Mouse (Mus musculus): ENCODE data around the gene Gnptg. TPM values are rescaled to one million over a fixed set of nuclear protein-coding genes. Genes with fewer than 3 reads are reported as not detected.
A peak's percentile ranks its signal among the peaks of the same experiment; 100 is the strongest.

Gene Gnptg
- polyA plus RNA-seq, 1 experiment = 47.7 TPM

DNA sequence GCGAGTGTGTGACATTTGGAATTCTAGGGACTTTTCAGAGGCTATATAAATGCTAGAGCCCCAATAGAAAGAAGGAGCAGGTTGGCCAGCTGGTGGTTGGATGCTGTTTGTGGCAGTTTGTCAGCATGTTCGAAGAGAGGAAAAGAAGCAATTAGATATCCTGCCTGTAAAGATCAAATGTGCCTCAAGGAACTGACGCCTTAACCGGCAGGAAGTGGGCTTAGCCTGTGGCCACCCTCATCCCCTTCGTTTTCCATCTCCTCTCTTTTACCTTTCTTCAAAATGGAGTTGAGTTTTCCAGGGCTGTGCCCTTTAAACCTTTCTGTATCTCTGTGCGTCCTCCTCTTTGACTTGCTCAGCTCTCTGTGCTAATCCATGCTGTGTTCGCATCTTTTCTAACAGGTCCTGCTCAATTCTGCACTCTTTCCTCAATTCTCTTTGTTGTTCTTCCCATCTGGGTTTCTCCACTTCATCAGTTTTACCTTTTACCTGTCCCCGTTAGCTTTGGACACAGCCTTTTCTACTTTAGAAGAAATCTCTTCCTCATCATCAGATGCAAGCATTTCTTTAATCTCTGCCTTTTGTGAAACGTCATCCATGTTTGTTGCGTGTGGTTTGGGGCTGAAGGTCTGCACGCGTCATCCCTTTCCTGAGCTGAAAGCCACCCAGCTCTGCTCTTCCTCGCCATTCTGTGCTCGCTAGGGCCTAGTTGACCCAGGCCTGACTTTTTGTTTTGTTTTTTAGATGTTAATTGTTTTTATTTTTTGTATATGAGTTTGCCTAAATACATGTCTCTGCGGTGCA, 20.2 kb downstream of the Gnptg start:
- peak; percentile 52 for DNase-seq
- TF ChIP-seq POLR2A (IDR thresholded peaks at IDR 0.05; ENCODE audit: control insufficient read depth, extremely low read depth, insufficient read depth, low read length, poor library complexity) (no peak), CTCF (IDR thresholded peaks at IDR 0.05; ENCODE audit: borderline replicate concordance, control insufficient read depth, extremely low read depth, insufficient read depth, low read length, poor library complexity) (no peak)
- Histone ChIP-seq H3K27me3 (ENCODE audit: control insufficient read depth, insufficient read depth, low read length) (no peaks in the 10 kb centered on the region), H3K4me1 (replicated peaks; ENCODE audit: control insufficient read depth, insufficient read depth, low read length) (peaks cover 62% of the 10 kb centered on the region), H3K4me3 (ENCODE audit: control insufficient read depth, insufficient read depth, low read length) (no peak overlapping the region), H3K27ac (ENCODE audit: control insufficient read depth, insufficient read depth, low read length) (peak overlapping the region; percentile 63), H3K36me3 (ENCODE audit: control insufficient read depth, insufficient read depth, low read length) (peaks cover 10% of the 10 kb centered on the region)
- WGBS = 20% methylated on average over 15 of the region's 15 CpGs

GRCm38 (mm10) chr17:25218967-25219366, 21.0 kb downstream of the Gnptg start:
- Histone ChIP-seq H3K4me1 (replicated peaks; ENCODE audit: control insufficient read depth, insufficient read depth, low read length) (peaks cover 55% of the 10 kb centered on the region), H3K27me3 (ENCODE audit: control insufficient read depth, insufficient read depth, low read length) (no peaks in the 10 kb centered on the region), H3K27ac (ENCODE audit: control insufficient read depth, insufficient read depth, low read length) (peak overlapping the region; percentile 63), H3K4me3 (ENCODE audit: control insufficient read depth, insufficient read depth, low read length) (no peak overlapping the region), H3K36me3 (ENCODE audit: control insufficient read depth, insufficient read depth, low read length) (peaks cover 17% of the 10 kb centered on the region)
- 69% methylated on average over 9 of the region's 9 CpGs for WGBS
- no peak for DNase-seq
- TF ChIP-seq CTCF (IDR thresholded peaks at IDR 0.05; ENCODE audit: borderline replicate concordance, control insufficient read depth, extremely low read depth, insufficient read depth, low read length, poor library complexity) (no peak), POLR2A (IDR thresholded peaks at IDR 0.05; ENCODE audit: control insufficient read depth, extremely low read depth, insufficient read depth, low read length, poor library complexity) (no peak)

DNA sequence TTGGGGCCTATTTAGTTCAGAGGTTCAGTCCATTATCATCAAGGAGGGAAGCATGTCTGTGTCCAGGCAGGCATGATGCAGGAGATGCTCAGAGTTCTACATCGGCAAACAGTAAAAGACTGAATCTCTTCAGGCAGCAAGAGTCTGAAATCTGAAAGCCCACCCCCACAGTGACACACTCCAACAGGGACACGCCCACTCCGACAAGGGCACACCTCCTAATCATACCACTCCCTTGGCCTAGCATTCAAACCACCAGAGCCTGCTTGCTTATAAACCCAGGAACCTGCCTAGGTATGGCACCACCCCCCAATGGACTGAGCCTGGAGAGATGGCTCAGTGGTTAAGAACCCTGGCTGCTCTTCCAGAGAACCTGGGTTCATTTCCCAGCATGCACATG, 24.5 kb downstream of the Gnptg start:
- Histone ChIP-seq H3K4me3 (ENCODE audit: control insufficient read depth, insufficient read depth, low read length) (no peak overlapping the region), H3K27me3 (ENCODE audit: control insufficient read depth, insufficient read depth, low read length) (no peaks in the 10 kb centered on the region), H3K36me3 (ENCODE audit: control insufficient read depth, insufficient read depth, low read length) (peaks cover 36% of the 10 kb centered on the region), H3K4me1 (replicated peaks; ENCODE audit: control insufficient read depth, insufficient read depth, low read length) (peaks cover 29% of the 10 kb centered on the region), H3K27ac (ENCODE audit: control insufficient read depth, insufficient read depth, low read length) (no peak overlapping the region)
- TF ChIP-seq POLR2A (IDR thresholded peaks at IDR 0.05; ENCODE audit: control insufficient read depth, extremely low read depth, insufficient read depth, low read length, poor library complexity) = no peak
- no peak for TF ChIP-seq CTCF (IDR thresholded peaks at IDR 0.05; ENCODE audit: borderline replicate concordance, control insufficient read depth, extremely low read depth, insufficient read depth, low read length, poor library complexity)
- no peak for DNase-seq
- WGBS = 89% methylated on average over 3 of the region's 3 CpGs

GRCm38 (mm10) chr17:25211705-25212104, 28.2 kb downstream of the Gnptg start:
- H3K4me1 ChIP-seq (replicated peaks; ENCODE audit: control insufficient read depth, insufficient read depth, low read length) = peaks cover 4% of the 10 kb centered on the region; the same call in 1 of the 2 replicates
- no peaks in the 10 kb centered on the region for H3K27me3 ChIP-seq (ENCODE audit: control insufficient read depth, insufficient read depth, low read length)
- peaks cover 62% of the 10 kb centered on the region for H3K36me3 ChIP-seq (ENCODE audit: control insufficient read depth, insufficient read depth, low read length)
- 87% methylated on average over 4 of the region's 4 CpGs for WGBS
- DNase-seq = no peak
- no peak overlapping the region for H3K27ac ChIP-seq (ENCODE audit: control insufficient read depth, insufficient read depth, low read length)
- no peak for TF ChIP-seq POLR2A (IDR thresholded peaks at IDR 0.05; ENCODE audit: control insufficient read depth, extremely low read depth, insufficient read depth, low read length, poor library complexity)
- TF ChIP-seq CTCF (IDR thresholded peaks at IDR 0.05; ENCODE audit: borderline replicate concordance, control insufficient read depth, extremely low read depth, insufficient read depth, low read length, poor library complexity) = no peak
- H3K4me3 ChIP-seq (ENCODE audit: control insufficient read depth, insufficient read depth, low read length) = no peak overlapping the region

DNA sequence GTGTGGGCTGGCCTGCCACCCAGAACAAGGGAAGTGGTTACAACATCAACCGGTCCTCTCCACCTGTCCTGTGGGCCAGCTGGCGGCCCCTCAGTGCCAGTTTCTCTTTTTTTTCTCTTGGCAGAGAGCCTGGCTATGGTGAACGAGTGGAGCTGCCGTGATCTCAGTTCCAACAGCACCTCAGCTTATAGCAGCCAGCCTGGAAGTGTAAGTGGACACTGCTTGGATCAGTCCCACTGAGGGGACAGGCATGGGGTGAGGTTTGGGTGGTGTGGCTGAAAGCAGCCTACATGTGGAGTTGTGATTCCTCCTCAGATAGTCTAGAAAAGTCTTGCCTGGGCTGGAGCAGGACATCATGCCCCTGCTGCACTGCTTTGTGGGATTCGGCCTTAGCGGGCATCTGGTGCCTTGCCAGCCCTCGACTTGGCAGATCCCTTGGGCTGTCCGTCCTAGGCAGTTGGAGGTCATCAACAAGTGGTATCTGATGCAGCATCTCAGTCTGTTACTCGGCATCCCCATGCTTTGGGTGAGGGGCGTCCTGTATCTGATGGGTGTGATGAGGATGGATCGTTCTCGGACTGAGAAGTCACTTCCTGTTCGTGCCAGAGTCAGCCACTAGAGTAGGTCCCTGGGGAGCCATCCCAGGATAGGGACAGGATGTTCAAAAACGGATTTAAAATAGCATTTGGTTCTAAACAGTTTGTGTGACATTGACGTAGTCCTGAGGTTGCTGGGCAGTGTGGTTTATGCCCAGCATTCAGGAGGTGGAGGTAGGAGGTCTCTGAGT, 29.1 kb downstream of the Gnptg start:
- Histone ChIP-seq H3K4me1 (replicated peaks; ENCODE audit: control insufficient read depth, insufficient read depth, low read length) (peaks cover 4% of the 10 kb centered on the region; the same call in 1 of the 2 replicates), H3K27ac (ENCODE audit: control insufficient read depth, insufficient read depth, low read length) (no peak overlapping the region), H3K27me3 (ENCODE audit: control insufficient read depth, insufficient read depth, low read length) (no peaks in the 10 kb centered on the region), H3K4me3 (ENCODE audit: control insufficient read depth, insufficient read depth, low read length) (no peak overlapping the region), H3K36me3 (ENCODE audit: control insufficient read depth, insufficient read depth, low read length) (peaks cover 65% of the 10 kb centered on the region)
- no peak for DNase-seq
- TF ChIP-seq POLR2A (IDR thresholded peaks at IDR 0.05; ENCODE audit: control insufficient read depth, extremely low read depth, insufficient read depth, low read length, poor library complexity) (no peak), CTCF (IDR thresholded peaks at IDR 0.05; ENCODE audit: borderline replicate concordance, control insufficient read depth, extremely low read depth, insufficient read depth, low read length, poor library complexity) (no peak)
- WGBS = 41% methylated on average over 15 of the region's 15 CpGs

DNA sequence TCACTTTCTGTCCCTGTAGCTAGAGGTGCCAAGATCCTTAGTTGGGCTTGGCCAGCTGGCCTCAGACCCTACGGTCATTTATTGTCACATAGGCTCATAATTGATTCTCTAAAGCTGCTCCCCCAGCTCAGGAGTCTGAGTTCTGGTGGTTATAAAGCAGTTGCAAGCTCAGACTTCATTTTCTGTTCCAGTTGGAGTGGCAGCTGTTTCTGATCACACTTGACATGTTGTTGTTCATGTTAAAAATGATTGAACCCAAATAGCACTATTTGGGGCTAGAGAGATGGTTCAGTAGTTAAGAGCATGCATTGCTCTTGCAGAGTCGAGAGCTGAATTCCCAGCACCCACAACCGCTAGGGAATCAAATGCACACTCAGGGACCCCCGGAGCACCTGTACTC, 29.9 kb downstream of the Gnptg start:
- H3K27me3 ChIP-seq (ENCODE audit: control insufficient read depth, insufficient read depth, low read length) = no peaks in the 10 kb centered on the region
- H3K4me1 ChIP-seq (replicated peaks; ENCODE audit: control insufficient read depth, insufficient read depth, low read length) = peaks cover 4% of the 10 kb centered on the region; the same call in 1 of the 2 replicates
- peaks cover 66% of the 10 kb centered on the region for H3K36me3 ChIP-seq (ENCODE audit: control insufficient read depth, insufficient read depth, low read length)
- no peak for DNase-seq
- no peak for TF ChIP-seq CTCF (IDR thresholded peaks at IDR 0.05; ENCODE audit: borderline replicate concordance, control insufficient read depth, extremely low read depth, insufficient read depth, low read length, poor library complexity)
- no peak overlapping the region for H3K4me3 ChIP-seq (ENCODE audit: control insufficient read depth, insufficient read depth, low read length)
- WGBS = 91% methylated on average over 4 of the region's 4 CpGs
- H3K27ac ChIP-seq (ENCODE audit: control insufficient read depth, insufficient read depth, low read length) = no peak overlapping the region

Data from thymus, adult 2 months (tissue).